Comparison of ENCODE assay signal across 8 mouse cellular contexts in the genomic region with DNA sequence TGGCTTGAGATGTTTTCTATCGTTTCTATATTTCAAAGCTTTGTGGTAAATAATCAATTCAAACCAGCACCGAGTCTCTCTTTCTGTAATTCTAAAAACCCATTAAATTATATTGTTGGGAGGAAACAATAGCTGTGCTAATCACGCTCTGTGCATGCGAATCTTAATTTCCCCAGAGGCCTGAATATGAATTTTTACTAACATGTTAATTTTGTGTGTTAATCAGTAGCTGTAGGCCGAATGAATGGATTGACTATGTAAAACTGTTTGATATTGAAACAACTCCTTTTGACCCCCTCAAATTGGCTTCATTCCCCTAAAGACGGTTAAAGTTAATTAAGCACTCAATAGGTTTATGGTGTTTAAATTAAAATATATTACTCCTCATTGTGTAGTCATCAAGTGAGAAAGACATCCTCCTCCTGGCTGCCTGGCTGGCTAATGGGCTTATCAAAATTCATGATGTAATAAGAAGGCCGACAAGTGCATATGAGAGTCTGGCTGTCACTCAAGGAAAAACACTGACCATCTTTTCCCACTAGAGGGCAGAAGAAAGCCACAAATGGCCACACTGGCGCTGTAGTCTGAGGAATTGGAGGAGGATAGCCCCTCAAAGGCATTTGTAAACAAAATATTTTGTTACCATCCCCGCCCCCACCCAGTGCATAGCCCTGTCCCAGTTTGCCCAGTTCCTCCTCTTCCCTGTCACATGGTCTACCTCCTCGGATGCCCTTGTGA.
A peak's percentile ranks its signal among the peaks of the same experiment; 100 is the strongest.
DNase-seq lines count a peak whose midpoint lies in the region; ATAC-seq and TF ChIP-seq lines count a peak whose summit lies in the region.

No protein-coding gene starts in this region.

- intact Hi-C loops in heart, adult 2 months (cut with DNase I): loop anchor here (1.0 to 2.0 kb wide), 2 partner anchors 94 to 749 kb away; no protein-coding TSS in a partner anchor

- H3K4me1 ChIP-seq in heart, adult 2 months (ENCODE audit: control insufficient read depth, insufficient read depth, low read length): no peaks in the 10 kb centered on the region
- H3K4me1 ChIP-seq in heart, embryonic 12.5 days (replicated peaks): peaks cover 13% of the 10 kb centered on the region
- H3K4me1 ChIP-seq in embryonic fibroblast, embryonic 13.5 days (ENCODE audit: control insufficient read depth, insufficient read depth, low read length): no peaks in the 10 kb centered on the region
- no peaks in the 10 kb centered on the region for H3K4me1 ChIP-seq in hindbrain, embryonic 16.5 days (ENCODE audit: control insufficient read depth, insufficient read depth, low read depth, low read length)

- TF ChIP-seq POLR2A in heart, adult 2 months (IDR thresholded peaks at IDR 0.05; ENCODE audit: insufficient read depth, low read depth, low read length): no peak
- TF ChIP-seq POLR2A in embryonic fibroblast, embryonic 13.5 days (IDR thresholded peaks at IDR 0.05; ENCODE audit: low read depth, low read length): no peak

- ATAC-seq in heart, embryonic 12.5 days (ENCODE audit: insufficient number of reproducible peaks, low FRiP score): no peak
- ATAC-seq in hindbrain, embryonic 16.5 days: peak; percentile 73

- H3K9me3 ChIP-seq in heart, embryonic 12.5 days (replicated peaks): no peaks in the 10 kb centered on the region
- H3K9me3 ChIP-seq in hindbrain, embryonic 16.5 days (ENCODE audit: control insufficient read depth, low read length): no peaks in the 10 kb centered on the region

- H3K4me2 ChIP-seq in heart, embryonic 12.5 days: no peak overlapping the region
- peak overlapping the region; percentile 34; the same call in 1 of the 2 replicates for H3K4me2 ChIP-seq in hindbrain, embryonic 16.5 days (ENCODE audit: low read length)

- H3K79me2 ChIP-seq in heart, adult 2 months (replicated peaks; ENCODE audit: control insufficient read depth, insufficient read depth, low read length): no peaks in the 10 kb centered on the region

- H3K4me3 ChIP-seq in heart, adult 2 months: no peak overlapping the region
- H3K4me3 ChIP-seq in heart, embryonic 12.5 days: no peak overlapping the region
- H3K4me3 ChIP-seq in embryonic fibroblast, embryonic 13.5 days (ENCODE audit: insufficient read depth, low read length): no peak overlapping the region
- H3K4me3 ChIP-seq in hindbrain, embryonic 16.5 days (ENCODE audit: low read length): no peak overlapping the region

- no peak overlapping the region for H3K27ac ChIP-seq in heart, adult 2 months
- no peak overlapping the region for H3K27ac ChIP-seq in heart, embryonic 12.5 days (ENCODE audit: poor library complexity, severe bottlenecking)
- H3K27ac ChIP-seq in embryonic fibroblast, embryonic 13.5 days (ENCODE audit: insufficient read depth, low read length): no peak overlapping the region
- H3K27ac ChIP-seq in hindbrain, embryonic 16.5 days (ENCODE audit: low read depth, low read length): peak overlapping the region; percentile 63

- WGBS in heart, adult 2 months: 47% methylated on average over 10 of the region's 10 CpGs
- WGBS in heart, embryonic 12.5 days: 45% methylated on average over 10 of the region's 10 CpGs
- WGBS in hindbrain, embryonic 16.5 days: 20% methylated on average over 10 of the region's 10 CpGs

- H3K36me3 ChIP-seq in heart, adult 2 months (ENCODE audit: control insufficient read depth, insufficient read depth, low read length): no peaks in the 10 kb centered on the region
- no peaks in the 10 kb centered on the region for H3K36me3 ChIP-seq in heart, embryonic 12.5 days
- H3K36me3 ChIP-seq in hindbrain, embryonic 16.5 days (ENCODE audit: control insufficient read depth, insufficient read depth, low read length): no peaks in the 10 kb centered on the region

- peak; percentile 92 for TF ChIP-seq CTCF in heart, adult 2 months (IDR thresholded peaks at IDR 0.05)
- peak; percentile 34; the same call in 1 of the 2 replicates for TF ChIP-seq CTCF in embryonic fibroblast, embryonic 13.5 days (IDR thresholded peaks at IDR 0.05; ENCODE audit: borderline replicate concordance, insufficient read depth, low read length)

- H3K27me3 ChIP-seq in heart, adult 2 months (ENCODE audit: control insufficient read depth, insufficient read depth, low read length): no peaks in the 10 kb centered on the region
- peaks cover 19% of the 10 kb centered on the region for H3K27me3 ChIP-seq in heart, embryonic 12.5 days (replicated peaks)
- no peaks in the 10 kb centered on the region for H3K27me3 ChIP-seq in hindbrain, embryonic 16.5 days (replicated peaks; ENCODE audit: control insufficient read depth, insufficient read depth, low read length)

- TF ChIP-seq EP300 in heart, adult 2 months (IDR thresholded peaks at IDR 0.05; ENCODE audit: insufficient read depth, low read depth, low read length): 0 out of 2 replicates have a peak, but pooled peaks have one; percentile 30

- peak in 1 of 2 experiments; percentile 22 for DNase-seq in heart, adult 2 months
- peak; percentile 9 for DNase-seq in adrenal gland, postnatal 25 days
- DNase-seq in layer of hippocampus, postnatal 25 days (ENCODE audit: extremely low spot score in 1 of 2, low spot score in 1 of 2): peak; percentile 18 to 39
- peak; percentile 58 for DNase-seq in lung, postnatal 25 days (ENCODE audit: low spot score)
- DNase-seq in right cerebral cortex, postnatal 14 days: peak; percentile 17

- no peak overlapping the region for H3K9ac ChIP-seq in heart, adult 2 months (ENCODE audit: low read depth, low read length)
- H3K9ac ChIP-seq in heart, embryonic 12.5 days: no peak overlapping the region
- H3K9ac ChIP-seq in hindbrain, embryonic 16.5 days (ENCODE audit: low read depth, low read length): no peak overlapping the region
